Mouse (Mus musculus): ENCODE data around the gene Wasl. TPM values are rescaled to one million over a fixed set of nuclear protein-coding genes. Genes with fewer than 3 reads are reported as not detected.

The Wasl gene
- 10 to 100 TPM; 48.7 to 54.2 TPM for total RNA-seq (2023)

GRCm38 (mm10) chr6:24664867-24665458 is at the start of gene Wasl:
TSS of gene Wasl (minus strand) at chr6:24665009.

GRCm38 (mm10) chr6:24597500-24597899 is 67.3 kb downstream of the Wasl start, which contains the start of gene Lmod2:
TSS of gene Lmod2 (plus strand) at chr6:24597762.

Other genes starting within 250 kb of the Wasl start
- gene Iqub, start 149.9 kb downstream of the Wasl start, total RNA-seq (2023): under 1 TPM in 1 of 2 experiments, not detected in 1; 0.15 TPM
- 10 to 100 TPM; 57.5 to 65.0 TPM for gene Ndufa5, start 137.0 kb downstream of the Wasl start, total RNA-seq (2023)
- not detected for gene Asb15, start 136.9 kb downstream of the Wasl start, total RNA-seq (2023)
- gene Lmod2, start 67.2 kb downstream of the Wasl start, total RNA-seq (2023): not detected
- not detected for gene Hyal6, start 68.2 kb upstream of the Wasl start, total RNA-seq (2023)
- not detected for gene Hyal4, start 83.3 kb upstream of the Wasl start, total RNA-seq (2023)
- gene Spam1, start 126.2 kb upstream of the Wasl start, total RNA-seq (2023): not detected
- not detected for gene Hyal5, start 193.0 kb upstream of the Wasl start, total RNA-seq (2023)

Measured in T-cell, adult 66 days (primary cell).